Mouse (Mus musculus): Measurements from ENCODE around the gene Zfp970. TPM values are rescaled to one million over a fixed set of nuclear protein-coding genes. Genes with fewer than 3 reads are reported as not detected.
"Not testable (repeated sequence)": the region's sequence is repeated elsewhere in the genome, so short reads cannot be mapped to it uniquely, and the experiment has no call there.

Gene Zfp970
- polyA plus RNA-seq (2014; fragmentation: Nextera tagmentation; extraction: Ambion mirVana), result 12.2 and 12.5 TPM in 2 replicates

DNA sequence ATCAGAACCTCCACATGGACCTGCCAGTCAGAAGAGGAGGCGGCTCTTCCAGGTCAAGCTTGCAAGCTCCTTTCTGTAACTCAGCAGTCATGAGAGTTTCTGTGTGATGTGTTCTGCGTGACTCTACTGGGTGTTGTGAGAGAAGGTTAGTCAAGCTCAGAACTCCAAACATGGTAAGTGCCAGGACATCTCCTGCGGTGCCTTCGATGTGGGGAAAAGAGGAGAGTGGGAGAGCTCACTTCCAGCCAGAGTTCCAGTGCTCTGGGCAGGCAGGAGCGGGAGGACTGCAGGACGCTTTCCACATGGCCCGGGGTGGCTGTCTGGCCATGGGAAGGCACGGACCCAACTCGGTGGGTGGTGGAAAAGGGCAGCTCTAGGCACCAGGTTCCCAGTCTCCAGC lies at the start of gene Zfp970:
TSS of gene Zfp970 (plus strand) at position 58 of the 400 bp plus-strand sequence.
- H3K9me3 ChIP-seq (ENCODE audit: control insufficient read depth, low read length); H3K9ac ChIP-seq (ENCODE audit: low read length); H3K36me3 ChIP-seq (ENCODE audit: control insufficient read depth, insufficient read depth, low read length); H3K27me3 ChIP-seq (ENCODE audit: control insufficient read depth, insufficient read depth, low read length); ATAC-seq (ENCODE audit: low FRiP score); H3K27ac ChIP-seq (ENCODE audit: low read depth, low read length); H3K4me1 ChIP-seq (ENCODE audit: control insufficient read depth, insufficient read depth, low read length): not testable (repeated sequence)
- peak; percentile 82 for DNase-seq (ENCODE audit: low spot score, missing footprints)
- peak within 1 kb of the TSS; percentile 23 for H3K4me3 ChIP-seq (ENCODE audit: low read depth, low read length)
- 4% methylated on average over 7 of the region's 9 CpGs for WGBS
- H3K4me2 ChIP-seq, result peak within 1 kb of the TSS; percentile 33

- not testable (repeated sequence) for H3K4me2 ChIP-seq; ATAC-seq (ENCODE audit: low FRiP score); H3K9me3 ChIP-seq (ENCODE audit: control insufficient read depth, low read length)
Observed at GRCm38 (mm10) chr2:177468222-177468621, 3.7 kb downstream of the Zfp970 start.

DNA sequence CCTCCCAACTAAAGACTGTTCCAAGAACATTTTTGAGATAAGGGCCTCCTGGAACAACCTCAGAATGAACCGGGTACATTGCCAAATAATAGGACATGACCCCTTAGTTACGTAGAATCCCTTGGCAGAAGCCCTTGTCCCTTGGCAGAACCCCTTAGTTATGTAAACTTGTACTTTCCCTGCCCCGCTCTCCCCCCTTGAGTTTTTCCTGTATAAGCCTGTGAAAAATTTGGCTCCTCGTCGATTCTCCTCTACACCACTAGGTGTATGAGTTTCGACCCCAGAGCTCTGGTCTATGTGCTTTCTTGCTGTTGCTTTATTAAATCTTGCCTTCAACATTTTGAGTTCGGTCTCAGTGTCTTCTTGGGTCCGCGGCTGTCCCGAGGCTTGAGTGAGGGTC lies 7.7 kb downstream of the Zfp970 start:
- H3K4me2 ChIP-seq; H3K27me3 ChIP-seq (ENCODE audit: control insufficient read depth, insufficient read depth, low read length); H3K9ac ChIP-seq (ENCODE audit: low read length); H3K9me3 ChIP-seq (ENCODE audit: control insufficient read depth, low read length); H3K36me3 ChIP-seq (ENCODE audit: control insufficient read depth, insufficient read depth, low read length); H3K27ac ChIP-seq (ENCODE audit: low read depth, low read length); H3K4me1 ChIP-seq (ENCODE audit: control insufficient read depth, insufficient read depth, low read length); DNase-seq (ENCODE audit: low spot score, missing footprints); ATAC-seq (ENCODE audit: low FRiP score); H3K4me3 ChIP-seq (ENCODE audit: low read depth, low read length): not testable (repeated sequence)
- WGBS, result 89% methylated on average over 6 of the region's 10 CpGs

More at GRCm38 (mm10) chr2:177468222-177468621, 3.7 kb downstream of the Zfp970 start:
- H3K4me1 ChIP-seq (ENCODE audit: control insufficient read depth, insufficient read depth, low read length); H3K27ac ChIP-seq (ENCODE audit: low read depth, low read length); H3K36me3 ChIP-seq (ENCODE audit: control insufficient read depth, insufficient read depth, low read length); DNase-seq (ENCODE audit: low spot score, missing footprints); H3K27me3 ChIP-seq (ENCODE audit: control insufficient read depth, insufficient read depth, low read length); H3K9ac ChIP-seq (ENCODE audit: low read length); H3K4me3 ChIP-seq (ENCODE audit: low read depth, low read length): not testable (repeated sequence)

DNA sequence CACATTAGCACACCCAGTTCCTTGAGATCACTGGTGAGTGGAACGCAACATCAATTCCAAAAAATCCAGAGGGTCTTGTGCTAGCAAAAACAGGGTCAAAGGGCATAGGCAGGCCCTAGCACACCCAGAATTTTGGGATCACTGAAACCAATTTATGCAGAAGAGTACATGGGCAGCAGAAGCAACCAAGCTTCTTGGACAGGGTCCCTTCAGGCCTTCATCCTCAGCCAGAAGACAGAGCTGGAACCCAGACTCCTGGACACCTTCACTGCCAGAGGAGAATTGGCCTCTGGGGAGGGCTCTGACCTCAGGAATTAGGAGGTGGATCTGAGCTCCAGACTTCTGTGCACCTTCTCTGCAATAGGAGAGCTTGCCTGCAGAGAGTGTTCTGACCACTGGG lies 17.4 kb downstream of the Zfp970 start:
- H3K9me3 ChIP-seq (ENCODE audit: control insufficient read depth, low read length); H3K27ac ChIP-seq (ENCODE audit: low read depth, low read length); H3K36me3 ChIP-seq (ENCODE audit: control insufficient read depth, insufficient read depth, low read length); H3K4me1 ChIP-seq (ENCODE audit: control insufficient read depth, insufficient read depth, low read length); H3K9ac ChIP-seq (ENCODE audit: low read length); H3K4me3 ChIP-seq (ENCODE audit: low read depth, low read length); DNase-seq (ENCODE audit: low spot score, missing footprints); H3K4me2 ChIP-seq; ATAC-seq (ENCODE audit: low FRiP score); H3K27me3 ChIP-seq (ENCODE audit: control insufficient read depth, insufficient read depth, low read length): not testable (repeated sequence)
- WGBS, result 75% methylated on average over 1 of the region's 1 CpGs

DNA sequence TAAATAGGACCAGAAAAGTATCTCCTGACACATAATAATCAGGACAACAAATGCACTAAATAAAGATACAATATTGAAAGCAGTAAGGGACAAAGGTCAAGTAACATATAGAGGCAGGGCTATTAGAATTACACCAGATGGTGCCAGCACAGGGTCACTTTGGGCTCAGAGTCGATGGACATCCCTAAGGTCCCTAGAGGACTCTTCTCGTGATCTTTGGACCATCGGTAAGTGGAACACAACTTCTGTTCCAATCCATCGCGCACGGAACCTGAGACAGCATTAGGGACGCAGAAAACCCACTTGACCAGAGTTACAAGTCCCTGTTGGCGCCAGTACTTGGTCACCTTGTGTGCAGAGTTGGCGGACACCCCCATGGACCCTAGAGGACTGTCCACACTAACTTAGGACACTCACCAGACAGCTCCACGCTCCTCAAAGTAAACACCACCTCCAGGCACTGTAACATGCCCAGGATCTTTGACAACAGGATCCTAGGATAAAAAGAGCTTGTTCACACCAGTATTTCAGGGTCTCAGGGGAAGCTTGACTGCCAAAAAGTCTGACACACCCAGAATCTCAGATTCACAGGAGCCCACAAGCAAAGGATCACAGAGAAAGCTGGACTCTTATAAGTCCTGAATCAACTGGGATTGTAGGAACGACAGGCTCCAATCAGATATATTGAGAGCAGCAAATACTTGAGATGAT lies 18.9 kb downstream of the Zfp970 start:
- H3K9ac ChIP-seq (ENCODE audit: low read length); ATAC-seq (ENCODE audit: low FRiP score); H3K27me3 ChIP-seq (ENCODE audit: control insufficient read depth, insufficient read depth, low read length); H3K4me3 ChIP-seq (ENCODE audit: low read depth, low read length); H3K27ac ChIP-seq (ENCODE audit: low read depth, low read length); H3K9me3 ChIP-seq (ENCODE audit: control insufficient read depth, low read length); H3K4me2 ChIP-seq; H3K4me1 ChIP-seq (ENCODE audit: control insufficient read depth, insufficient read depth, low read length); H3K36me3 ChIP-seq (ENCODE audit: control insufficient read depth, insufficient read depth, low read length): not testable (repeated sequence)
- WGBS, result 86% methylated on average over 11 of the region's 11 CpGs
- DNase-seq (ENCODE audit: low spot score, missing footprints), result peak; percentile 12

DNA sequence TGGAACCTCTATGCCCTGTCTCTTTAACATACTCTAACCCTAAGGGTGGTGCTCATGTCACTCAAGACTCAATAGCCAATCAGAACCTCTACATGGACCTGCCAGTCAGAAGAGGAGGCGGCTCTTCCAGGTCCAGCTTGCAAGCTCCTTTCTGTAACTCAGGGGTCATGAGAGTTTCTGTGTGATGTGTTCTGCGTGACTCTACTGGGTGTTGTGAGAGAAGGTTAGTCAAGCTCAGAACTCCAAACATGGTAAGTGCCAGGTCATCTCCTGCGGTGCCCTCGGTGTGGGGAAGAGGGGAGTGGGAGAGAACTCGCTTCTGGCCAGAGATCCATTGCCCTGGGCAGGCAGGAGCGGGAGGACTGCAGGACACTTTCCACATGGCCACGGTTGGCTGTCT lies 33.5 kb downstream of the Zfp970 start, which contains the start of gene Gm14403:
TSS of gene Gm14403 (plus strand) at position 149 of the 400 bp plus-strand sequence.
- peak within 1 kb of the TSS; percentile 35; the same call in 1 of the 2 replicates for H3K4me2 ChIP-seq
- not testable (repeated sequence) for H3K9ac ChIP-seq (ENCODE audit: low read length); H3K36me3 ChIP-seq (ENCODE audit: control insufficient read depth, insufficient read depth, low read length); ATAC-seq (ENCODE audit: low FRiP score); H3K9me3 ChIP-seq (ENCODE audit: control insufficient read depth, low read length); H3K27me3 ChIP-seq (ENCODE audit: control insufficient read depth, insufficient read depth, low read length); H3K4me1 ChIP-seq (ENCODE audit: control insufficient read depth, insufficient read depth, low read length); H3K27ac ChIP-seq (ENCODE audit: low read depth, low read length)
- H3K4me3 ChIP-seq (ENCODE audit: low read depth, low read length), result peak within 1 kb of the TSS; percentile 19
- WGBS, result 14% methylated on average over 7 of the region's 7 CpGs
- peak; percentile 88 for DNase-seq (ENCODE audit: low spot score, missing footprints)

- H3K4me1 ChIP-seq (ENCODE audit: control insufficient read depth, insufficient read depth, low read length); H3K27me3 ChIP-seq (ENCODE audit: control insufficient read depth, insufficient read depth, low read length): not testable (repeated sequence)
Observed at GRCm38 (mm10) chr2:177499182-177499581, 34.6 kb downstream of the Zfp970 start.

DNA sequence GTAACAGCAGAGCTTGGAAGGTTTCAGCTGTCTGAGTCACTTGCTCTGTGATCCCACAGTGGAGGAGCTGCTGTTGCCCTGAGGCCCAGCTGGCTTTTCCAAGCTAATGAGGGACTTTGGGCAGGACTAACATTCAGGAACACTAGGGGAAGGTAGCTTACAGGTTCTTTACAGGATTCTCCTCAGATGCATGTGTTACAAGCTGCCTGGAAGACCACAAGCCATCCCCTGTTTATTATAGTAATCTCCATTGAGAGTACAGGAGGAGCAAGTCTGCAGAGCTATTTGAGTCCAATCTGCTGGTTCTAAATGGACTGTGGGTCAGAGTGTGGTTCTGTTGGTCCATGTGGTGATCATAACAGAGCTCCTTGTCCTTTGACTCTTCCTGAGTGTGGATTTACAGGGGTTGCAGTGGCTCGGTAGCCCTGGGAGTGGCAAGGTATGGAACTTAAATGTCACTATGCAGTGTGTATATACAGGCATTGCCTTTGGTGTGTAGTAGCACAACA lies 40.7 kb downstream of the Zfp970 start:
- not testable (repeated sequence) for H3K9ac ChIP-seq (ENCODE audit: low read length); DNase-seq (ENCODE audit: low spot score, missing footprints); H3K4me3 ChIP-seq (ENCODE audit: low read depth, low read length); H3K4me1 ChIP-seq (ENCODE audit: control insufficient read depth, insufficient read depth, low read length); ATAC-seq (ENCODE audit: low FRiP score); H3K4me2 ChIP-seq; H3K27ac ChIP-seq (ENCODE audit: low read depth, low read length); H3K36me3 ChIP-seq (ENCODE audit: control insufficient read depth, insufficient read depth, low read length); H3K9me3 ChIP-seq (ENCODE audit: control insufficient read depth, low read length); H3K27me3 ChIP-seq (ENCODE audit: control insufficient read depth, insufficient read depth, low read length)
- WGBS, result 90% methylated on average over 1 of the region's 1 CpGs

More at GRCm38 (mm10) chr2:177499182-177499581, 34.6 kb downstream of the Zfp970 start:
- H3K27ac ChIP-seq (ENCODE audit: low read depth, low read length); H3K4me2 ChIP-seq; DNase-seq (ENCODE audit: low spot score, missing footprints); ATAC-seq (ENCODE audit: low FRiP score); H3K36me3 ChIP-seq (ENCODE audit: control insufficient read depth, insufficient read depth, low read length); H3K9me3 ChIP-seq (ENCODE audit: control insufficient read depth, low read length); H3K4me3 ChIP-seq (ENCODE audit: low read depth, low read length); H3K9ac ChIP-seq (ENCODE audit: low read length): not testable (repeated sequence)
- WGBS, result 53% methylated on average over 1 of the region's 1 CpGs

DNA sequence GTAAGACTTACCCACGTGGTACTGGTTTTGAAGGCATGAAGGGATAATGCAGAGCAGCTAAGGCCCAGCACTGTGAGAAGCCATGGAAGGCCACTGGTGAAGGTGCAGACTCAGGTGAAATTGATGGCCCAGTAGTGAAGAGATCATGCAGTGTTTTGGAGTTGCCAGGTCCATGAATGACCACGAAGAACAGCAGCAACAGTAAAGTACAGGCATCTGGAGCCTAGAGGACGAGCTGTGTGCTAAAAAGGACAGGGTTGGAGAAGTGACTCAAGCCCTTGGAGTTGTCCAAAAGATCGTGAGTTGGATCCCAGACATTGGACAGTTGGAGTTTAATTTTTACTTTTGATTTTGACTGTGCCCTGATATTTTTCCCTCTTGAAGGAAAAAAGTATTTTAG lies 46.8 kb downstream of the Zfp970 start:
- not testable (repeated sequence) for H3K9ac ChIP-seq (ENCODE audit: low read length); H3K4me2 ChIP-seq; H3K27ac ChIP-seq (ENCODE audit: low read depth, low read length); H3K27me3 ChIP-seq (ENCODE audit: control insufficient read depth, insufficient read depth, low read length); DNase-seq (ENCODE audit: low spot score, missing footprints); H3K9me3 ChIP-seq (ENCODE audit: control insufficient read depth, low read length); ATAC-seq (ENCODE audit: low FRiP score); H3K4me3 ChIP-seq (ENCODE audit: low read depth, low read length); H3K4me1 ChIP-seq (ENCODE audit: control insufficient read depth, insufficient read depth, low read length); H3K36me3 ChIP-seq (ENCODE audit: control insufficient read depth, insufficient read depth, low read length)
- WGBS, result 61% methylated on average over 4 of the region's 4 CpGs
